Mouse (Mus musculus): ENCODE results near the gene Mphosph9.
A peak's percentile ranks its signal among the peaks of the same experiment; 100 is the strongest.

The Mphosph9 gene

DNA sequence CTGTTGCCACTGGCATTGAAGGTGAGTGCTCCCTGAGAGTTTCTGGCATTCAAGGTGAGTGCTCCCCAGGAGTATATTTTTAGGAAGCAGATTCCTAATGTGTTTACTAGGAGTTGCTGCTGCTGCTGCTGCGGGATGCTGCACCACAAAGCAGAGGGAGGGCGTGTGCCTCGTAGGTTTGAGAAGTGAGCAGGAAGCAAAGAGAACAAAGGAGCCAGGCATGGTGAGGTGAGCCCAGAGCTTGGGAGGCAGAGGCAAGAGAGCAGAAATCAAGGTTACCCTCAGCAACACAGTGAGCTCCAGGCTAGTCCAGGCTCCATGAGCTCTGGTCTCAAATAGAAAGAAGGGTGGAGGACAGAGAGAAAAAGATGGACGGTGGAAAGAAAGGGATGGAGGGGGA is 64.5 kb downstream of the Mphosph9 start:
- DNase-seq = no peak

- DNase-seq = no peak
Observed at GRCm38 (mm10) chr5:124262090-124262489, 65.7 kb downstream of the Mphosph9 start.

DNA sequence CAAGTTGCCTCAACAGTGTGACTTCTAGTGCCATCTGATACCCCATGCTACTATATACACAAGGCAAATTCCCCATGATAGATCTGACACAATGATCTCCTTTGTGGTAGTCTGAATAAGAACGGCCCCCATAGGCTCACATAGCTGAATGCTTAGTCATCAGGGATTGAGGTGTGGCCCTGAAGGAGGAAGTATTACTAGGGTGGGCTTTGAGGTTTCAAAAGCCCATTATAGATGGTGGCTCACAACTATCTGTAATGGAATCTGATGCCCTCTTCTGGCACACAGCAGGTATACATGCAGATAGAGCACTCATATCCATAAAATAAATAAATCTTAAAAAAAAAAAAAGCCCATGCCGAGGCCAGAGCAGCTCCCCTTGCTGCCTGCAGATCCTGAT is 68.6 kb downstream of the Mphosph9 start:
- DNase-seq = no peak

- no peak for DNase-seq
Observed at GRCm38 (mm10) chr5:124258026-124258425, 69.7 kb downstream of the Mphosph9 start.

DNA sequence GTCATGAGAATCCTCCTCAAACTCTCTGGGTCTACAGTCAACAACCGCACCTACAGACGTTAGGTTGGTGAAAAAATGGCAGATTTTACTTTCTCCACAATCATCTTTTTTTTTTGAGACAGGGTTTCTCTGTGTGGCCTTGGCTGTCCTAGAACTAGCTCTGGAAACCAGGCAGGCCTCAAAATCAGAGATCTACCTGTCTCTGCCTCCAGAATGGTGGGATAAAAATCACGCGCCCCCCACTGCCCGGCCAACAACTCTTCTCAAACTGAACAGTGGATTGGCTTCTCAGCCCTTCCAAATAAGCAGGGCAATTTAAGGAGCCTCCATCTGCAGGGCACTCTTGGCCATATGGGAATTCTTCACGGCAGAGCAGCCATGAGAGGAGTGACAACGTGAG is 72.6 kb downstream of the Mphosph9 start:
- no peak for DNase-seq

DNA sequence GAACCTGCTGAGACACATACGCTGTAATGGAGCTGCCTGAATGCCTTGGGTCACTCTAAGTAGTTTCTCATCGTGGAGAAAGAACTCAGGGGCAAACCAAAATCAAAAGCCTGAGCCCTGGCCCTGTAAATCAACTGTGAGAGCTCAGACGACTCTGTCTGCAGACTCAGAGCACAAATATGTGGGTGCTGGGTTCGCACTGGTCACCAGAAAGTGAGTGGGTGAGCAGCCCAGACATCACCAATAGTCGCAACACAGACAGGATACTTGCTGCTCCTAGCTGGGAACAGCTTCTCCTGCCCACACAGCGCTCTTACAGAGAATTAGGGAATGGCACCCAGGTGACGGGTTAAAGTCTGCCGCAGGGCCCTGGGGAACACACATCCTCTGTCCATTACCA is 74.2 kb downstream of the Mphosph9 start:
- no peak for DNase-seq

DNA sequence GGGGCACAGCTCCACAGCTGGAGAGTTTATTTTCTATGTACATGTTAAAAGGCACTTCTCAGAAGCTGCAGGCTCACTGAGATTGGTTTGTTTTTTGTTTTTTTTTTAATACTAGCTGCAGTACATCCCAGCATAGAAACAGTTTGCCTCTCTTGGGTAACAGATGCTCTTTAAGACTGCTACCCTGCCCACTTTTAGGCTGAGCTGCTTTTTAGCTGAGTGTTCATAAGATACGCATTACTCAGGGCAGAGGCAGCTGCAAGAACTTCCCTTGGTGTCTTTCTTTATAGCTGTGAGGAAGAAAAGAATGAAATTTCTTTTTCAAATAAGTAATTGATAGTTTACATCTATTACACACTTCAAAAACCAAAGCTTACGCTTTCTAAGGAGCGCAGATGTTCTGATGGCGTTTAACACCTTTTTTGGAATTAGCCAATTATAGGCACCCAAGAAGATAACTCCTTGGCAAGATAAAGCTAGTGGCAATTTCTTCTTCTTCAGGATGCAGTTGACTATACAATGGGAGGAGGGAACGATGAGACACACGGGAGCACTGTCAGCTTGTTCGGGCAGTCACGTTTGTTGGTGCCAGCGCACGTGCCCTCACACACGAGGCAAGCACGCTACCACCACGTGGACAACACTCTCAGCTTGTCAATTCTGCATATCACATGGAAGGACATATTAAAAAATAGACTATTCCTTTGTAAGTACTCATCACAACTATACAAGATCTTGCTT is 75.0 kb downstream of the Mphosph9 start:
- DNase-seq = no peak

DNA sequence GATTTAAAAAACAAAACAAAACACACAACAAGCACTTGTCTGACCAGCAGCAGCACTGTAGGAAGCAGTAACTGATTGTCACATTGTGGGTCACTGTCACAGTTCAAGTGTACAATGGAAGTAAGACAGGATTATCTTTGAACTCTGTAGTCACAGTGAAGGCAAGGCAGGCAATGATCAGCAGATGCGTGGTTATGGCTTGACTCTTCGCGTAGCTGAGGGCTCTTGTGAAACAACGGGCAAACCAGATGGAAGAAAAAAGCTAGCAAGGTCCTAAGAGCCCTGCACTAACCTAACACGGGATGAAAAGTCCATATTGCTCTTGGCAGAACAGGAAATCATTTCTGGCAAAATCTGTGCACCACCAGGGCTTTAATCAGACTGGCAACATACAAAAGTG is 76.7 kb downstream of the Mphosph9 start:
- DNase-seq = no peak

GRCm38 (mm10) chr5:124249614-124250591 is 77.9 kb downstream of the Mphosph9 start, which contains the start of gene Pitpnm2:
Gene Pitpnm2, minus strand, starts transcription at chr5:124249760.
- peak; percentile 58 for DNase-seq

- DNase-seq = peak; percentile 66
Observed at GRCm38 (mm10) chr5:124248845-124249613, 78.7 kb downstream of the Mphosph9 start.

DNA sequence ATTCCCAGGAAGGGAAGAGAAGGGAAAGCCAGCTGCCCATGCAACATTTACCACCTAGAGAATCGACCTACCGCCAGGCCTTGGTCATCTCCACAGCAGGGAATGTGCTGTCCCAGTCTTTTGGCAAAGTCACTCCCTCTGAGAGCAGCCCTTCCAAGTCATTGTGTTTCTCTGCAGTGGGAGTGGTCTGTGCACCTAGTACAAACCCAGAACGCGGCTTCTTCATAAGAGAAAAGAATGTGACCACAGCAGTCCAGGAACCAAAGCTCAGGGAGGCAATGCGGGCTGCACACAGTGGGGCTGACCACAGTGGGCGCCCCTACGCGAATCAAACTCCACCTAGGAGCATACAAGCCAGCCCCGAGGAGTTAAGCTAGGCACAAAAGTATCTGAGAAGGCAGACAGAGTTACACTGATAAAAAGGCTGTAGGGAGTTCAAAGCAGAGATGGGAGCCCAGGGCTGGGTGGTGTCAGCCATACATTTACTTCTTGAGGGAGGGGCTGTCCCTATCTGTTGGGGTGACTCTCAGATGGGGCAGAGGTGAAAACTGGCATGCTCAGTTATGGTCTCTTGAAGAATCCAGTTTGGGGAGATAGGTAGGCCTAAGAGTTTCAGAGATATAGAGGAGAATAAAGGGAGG is 79.7 kb downstream of the Mphosph9 start:
- peak; percentile 44 for DNase-seq

DNA sequence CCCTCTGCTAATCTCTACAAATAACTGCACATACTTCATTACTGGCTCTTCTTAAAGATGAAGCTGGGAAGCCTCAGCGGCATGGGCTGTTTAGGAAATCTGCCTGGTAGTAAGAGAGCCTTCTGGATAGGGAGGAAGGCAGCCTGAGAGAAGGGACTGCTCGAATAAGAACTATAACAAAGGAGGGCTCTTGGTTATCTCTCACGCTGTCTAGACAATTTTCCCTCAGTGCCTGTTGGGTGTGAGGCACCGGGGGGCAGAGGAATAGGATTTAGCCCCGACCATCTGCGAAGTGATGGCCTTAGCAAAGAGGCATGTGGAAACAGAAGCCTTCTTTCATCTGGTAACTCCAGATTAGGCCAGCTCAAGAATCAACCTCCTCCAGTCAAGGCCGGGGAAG is 80.5 kb downstream of the Mphosph9 start:
- DNase-seq = no peak

DNA sequence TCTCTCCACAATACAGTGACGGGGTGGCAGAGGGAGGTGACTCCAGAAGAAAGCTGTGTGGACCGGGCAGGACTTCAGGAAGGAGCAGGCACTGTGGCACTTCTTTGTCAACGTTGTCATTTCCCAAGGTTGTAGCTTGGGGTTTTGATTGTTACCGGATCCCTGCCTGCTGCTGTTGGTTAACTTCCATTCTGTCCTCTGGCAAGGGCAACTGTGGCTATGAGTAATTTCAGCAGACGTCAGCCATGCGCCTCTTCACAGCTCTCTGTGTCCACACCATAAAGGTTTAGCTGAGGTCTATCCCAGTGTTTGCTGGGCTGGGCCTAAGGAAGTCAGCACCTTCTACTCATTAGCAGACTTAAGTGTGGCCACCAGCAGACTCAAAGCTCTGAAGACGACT is 82.9 kb downstream of the Mphosph9 start:
- DNase-seq = no peak

DNA sequence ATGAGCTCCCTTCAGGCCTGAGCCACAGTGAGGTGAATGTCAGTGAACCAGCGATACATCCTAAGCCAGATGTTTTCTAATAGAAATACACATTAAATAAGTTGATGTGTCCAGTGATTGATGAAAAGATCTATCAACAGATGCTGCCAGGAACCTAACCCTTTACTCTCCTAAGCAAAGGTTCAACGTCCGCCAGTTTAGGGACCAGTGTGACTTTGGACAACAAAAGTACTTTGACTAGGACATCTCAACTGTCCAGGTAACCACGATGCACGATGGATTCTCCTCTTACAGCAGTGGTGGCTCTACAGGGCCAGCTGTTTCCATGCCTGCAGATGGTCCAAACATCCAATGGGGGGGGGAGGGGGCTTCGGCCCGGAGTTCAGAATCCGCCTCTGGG is 83.3 kb downstream of the Mphosph9 start:
- no peak for DNase-seq

- no peak for DNase-seq
Observed at GRCm38 (mm10) chr5:124243236-124243901, 84.4 kb downstream of the Mphosph9 start.

GRCm38 (mm10) chr5:124241686-124242444 is 85.9 kb downstream of the Mphosph9 start:
- no peak for DNase-seq

GRCm38 (mm10) chr5:124240841-124241685 is 86.7 kb downstream of the Mphosph9 start:
- DNase-seq = no peak

GRCm38 (mm10) chr5:124236180-124236579 is 91.6 kb downstream of the Mphosph9 start:
- DNase-seq = no peak

GRCm38 (mm10) chr5:124234778-124235177 is 93.0 kb downstream of the Mphosph9 start:
- DNase-seq = no peak
